Mouse (Mus musculus): ENCODE measurements around the gene Tmem183a.

GRCm38 (mm10) chr1:134341641-134342277, 20.0 kb downstream of the Tmem183a start:
- TF ChIP-seq POLR2A (IDR thresholded peaks at IDR 0.05; ENCODE audit: low read depth, low read length) (no peak), CTCF (IDR thresholded peaks at IDR 0.05; ENCODE audit: extremely low read depth, insufficient read length, insufficient replicate concordance, low read depth, low read length) (no peak)
